Mouse (Mus musculus): ENCODE data around the gene Eif4g1. TPM values are rescaled to one million over a fixed set of nuclear protein-coding genes. Genes with fewer than 3 reads are reported as not detected.

Eif4g1 gene
- polyA plus RNA-seq, 1 experiment from 2014 or later, result 254 TPM

DNA sequence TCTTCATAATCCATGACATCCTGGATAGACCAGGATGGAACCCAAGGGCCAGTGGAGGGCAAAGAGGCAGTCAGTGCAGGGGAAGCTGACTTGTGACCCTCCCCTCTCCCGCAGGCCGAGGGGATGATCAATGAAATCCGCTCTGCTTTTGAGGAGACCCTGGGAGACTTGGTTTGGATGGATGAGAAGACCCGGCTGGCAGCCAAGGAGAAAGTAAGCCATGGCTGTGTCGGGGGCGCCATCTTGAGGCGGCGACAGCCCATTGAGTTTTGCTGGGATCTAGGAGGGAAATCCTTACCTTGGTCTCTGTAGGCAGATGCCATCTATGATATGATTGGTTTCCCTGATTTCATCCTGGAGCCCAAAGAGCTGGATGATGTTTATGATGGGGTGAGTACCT, 26.0 kb upstream of the Eif4g1 start:
- no peak overlapping the region for H3K27ac ChIP-seq

DNA sequence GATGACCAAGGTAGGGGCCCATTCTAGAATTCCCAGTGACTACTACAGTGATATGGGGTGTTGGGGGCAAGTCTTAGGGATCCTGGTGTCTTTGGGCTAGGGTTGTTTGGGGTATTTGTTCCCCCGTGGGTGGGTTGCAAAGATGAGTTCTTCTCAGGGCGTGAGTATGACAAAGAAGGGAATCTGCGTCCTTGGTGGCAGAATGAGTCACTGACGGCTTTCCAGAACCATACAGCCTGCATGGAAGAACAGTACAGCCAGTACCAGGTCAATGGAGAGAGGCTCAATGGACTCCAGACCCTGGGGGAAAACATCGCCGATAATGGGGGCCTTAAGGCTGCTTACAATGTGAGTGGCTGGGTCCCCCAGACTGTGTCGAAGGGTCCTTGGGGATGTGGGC, 24.2 kb upstream of the Eif4g1 start:
- Histone ChIP-seq H3K9me3 (no peaks in the 10 kb centered on the region), H3K4me3 (no peak overlapping the region), H3K27ac (no peak overlapping the region), H3K27me3 (ENCODE audit: poor library complexity, severe bottlenecking) (no peaks in the 10 kb centered on the region), H3K4me1 (peaks cover 4% of the 10 kb centered on the region; the same call in 1 of the 2 replicates), H3K36me3 (replicated peaks) (no peaks in the 10 kb centered on the region)
- DNase-seq (ENCODE audit: extremely low spot score, low spot score), result no peak
- WGBS, result 89% methylated on average over 7 of the region's 7 CpGs

More for the DNA sequence above, 26.0 kb upstream of the Eif4g1 start:
- under 1% methylated on average over 8 of the region's 8 CpGs for WGBS
- no peaks in the 10 kb centered on the region for H3K36me3 ChIP-seq (replicated peaks)
- no peaks in the 10 kb centered on the region for H3K9me3 ChIP-seq
- H3K4me3 ChIP-seq, result no peak overlapping the region
- DNase-seq (ENCODE audit: extremely low spot score, low spot score), result peak; percentile 65
- H3K27me3 ChIP-seq (ENCODE audit: poor library complexity, severe bottlenecking), result no peaks in the 10 kb centered on the region
- peaks cover 4% of the 10 kb centered on the region; the same call in 1 of the 2 replicates for H3K4me1 ChIP-seq

DNA sequence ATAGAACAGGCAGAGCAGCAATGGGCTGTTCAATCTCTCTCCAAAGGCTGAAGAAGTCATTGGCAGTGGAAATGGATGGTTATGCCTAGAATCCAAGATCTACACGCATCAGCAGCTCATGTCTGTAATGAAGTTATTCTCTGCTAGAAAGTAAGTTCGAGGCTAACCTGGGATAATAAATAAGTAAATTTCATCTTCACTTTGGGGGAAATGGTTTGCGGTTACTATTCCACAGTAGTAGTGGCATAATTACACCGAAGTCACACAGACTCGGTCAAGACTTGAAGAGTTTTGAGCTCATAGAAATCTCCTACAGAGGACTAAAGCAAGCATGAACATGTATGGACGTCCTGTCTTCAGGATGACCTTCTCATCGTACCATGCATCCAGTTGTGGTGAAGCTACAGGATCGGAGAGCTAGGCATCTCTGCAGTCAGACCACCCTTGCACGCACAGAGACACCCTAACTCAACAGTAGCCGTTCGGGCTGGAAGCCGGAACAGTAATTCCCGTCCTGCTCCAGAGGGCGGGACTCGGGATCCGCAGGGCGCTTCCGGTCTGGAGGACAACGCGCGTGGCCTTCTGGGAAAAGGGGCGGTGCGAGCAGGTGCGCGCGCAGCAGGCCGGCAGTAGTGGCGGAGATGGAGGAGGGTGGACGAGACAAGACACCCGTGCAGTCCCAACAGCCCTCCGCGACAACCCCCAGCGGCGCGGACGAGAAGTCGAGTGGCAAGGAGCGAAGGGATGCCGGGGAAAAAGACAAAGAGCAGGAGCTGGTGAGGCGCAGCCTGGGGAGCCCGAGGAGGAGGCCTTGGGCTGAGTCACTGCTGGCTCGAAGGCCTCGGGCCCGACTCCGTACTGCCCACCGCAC, 16.8 kb upstream of the Eif4g1 start, which contains the start of gene Psmd2:
TSS of gene Psmd2 (plus strand) at position 577 of the 871 bp plus-strand sequence.
- peak; percentile 95 for DNase-seq (ENCODE audit: extremely low spot score, low spot score)
- Histone ChIP-seq H3K4me1 (peaks cover 16% of the 10 kb centered on the region), H3K27me3 (ENCODE audit: poor library complexity, severe bottlenecking) (no peaks in the 10 kb centered on the region), H3K36me3 (replicated peaks) (peaks cover 30% of the 10 kb centered on the region), H3K27ac (peak within 1 kb of the TSS; percentile 90), H3K4me3 (peak within 1 kb of the TSS; percentile 72), H3K9me3 (no peaks in the 10 kb centered on the region)
- 2% methylated on average over 46 of the region's 46 CpGs for WGBS

DNA sequence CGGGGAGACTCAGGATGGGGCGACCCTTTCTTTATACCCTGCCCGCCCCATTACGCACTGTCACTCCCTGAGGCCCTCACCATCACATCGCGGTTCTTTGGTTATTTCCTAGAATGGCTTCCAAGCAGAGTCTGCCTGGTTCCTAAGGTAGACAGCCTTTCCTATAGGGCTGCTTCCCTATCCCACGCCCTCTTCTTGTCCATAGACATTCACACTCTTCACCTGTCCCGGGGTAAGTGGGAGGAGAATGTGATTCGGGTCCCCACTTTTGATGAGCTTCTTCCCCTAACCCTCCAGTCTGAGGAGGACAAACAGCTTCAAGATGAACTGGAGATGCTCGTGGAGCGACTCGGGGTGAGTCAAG, 16.2 kb upstream of the Eif4g1 start:
- peaks cover 36% of the 10 kb centered on the region for H3K36me3 ChIP-seq (replicated peaks)
- peak overlapping the region; percentile 72 for H3K4me3 ChIP-seq
- H3K9me3 ChIP-seq, result no peaks in the 10 kb centered on the region
- H3K4me1 ChIP-seq, result peaks cover 16% of the 10 kb centered on the region
- H3K27ac ChIP-seq, result peak overlapping the region; percentile 90
- H3K27me3 ChIP-seq (ENCODE audit: poor library complexity, severe bottlenecking), result no peaks in the 10 kb centered on the region
- no peak for DNase-seq (ENCODE audit: extremely low spot score, low spot score)
- 11% methylated on average over 12 of the region's 12 CpGs for WGBS

DNA sequence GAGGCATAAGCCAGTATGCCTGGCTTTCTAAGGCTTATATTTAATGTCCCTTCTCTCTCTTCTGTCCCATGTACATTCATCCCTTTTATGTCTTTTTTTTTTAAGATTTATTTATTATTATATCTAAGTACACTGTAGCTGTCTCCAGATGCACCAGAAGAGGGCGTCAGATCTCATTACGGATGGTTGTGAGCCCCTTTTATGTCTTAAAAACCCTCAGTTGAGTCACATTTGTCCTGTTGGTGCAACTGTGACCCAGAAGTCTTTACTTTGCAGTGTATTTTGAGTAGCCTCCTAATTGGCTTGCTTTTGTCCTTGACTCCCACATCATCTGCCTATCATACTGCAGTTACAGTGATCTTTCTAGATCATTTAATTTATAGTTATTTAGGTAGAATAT, 14.8 kb upstream of the Eif4g1 start:
- peaks cover 16% of the 10 kb centered on the region for H3K4me1 ChIP-seq
- H3K27me3 ChIP-seq (ENCODE audit: poor library complexity, severe bottlenecking), result no peaks in the 10 kb centered on the region
- no peak for DNase-seq (ENCODE audit: extremely low spot score, low spot score)
- 70% methylated on average over 2 of the region's 2 CpGs for WGBS
- H3K4me3 ChIP-seq, result peak overlapping the region; percentile 72; the same call in 1 of the 2 replicates
- peaks cover 50% of the 10 kb centered on the region for H3K36me3 ChIP-seq (replicated peaks)
- H3K27ac ChIP-seq, result no peak overlapping the region
- H3K9me3 ChIP-seq, result no peaks in the 10 kb centered on the region

DNA sequence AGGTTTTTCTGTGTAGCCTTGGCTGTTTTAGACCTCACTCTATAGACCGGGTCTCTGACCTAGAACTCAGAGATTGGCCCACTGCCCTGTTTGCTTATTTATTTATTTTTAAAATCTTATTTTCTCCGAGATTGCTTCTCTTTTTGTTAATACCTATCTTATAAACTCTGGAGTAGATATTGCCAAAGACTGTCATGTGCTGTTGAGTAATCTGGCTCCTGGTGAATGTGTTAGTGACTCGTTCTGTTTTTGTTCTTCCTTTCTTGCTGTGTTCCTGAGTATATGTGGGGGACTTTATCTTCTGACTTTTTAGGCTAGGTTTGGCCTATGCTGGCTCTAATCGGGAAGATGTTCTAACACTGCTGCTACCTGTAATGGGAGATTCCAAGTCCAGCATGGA, 10.5 kb upstream of the Eif4g1 start:
- WGBS, result 90% methylated on average over 4 of the region's 4 CpGs
- Histone ChIP-seq H3K27me3 (ENCODE audit: poor library complexity, severe bottlenecking) (no peaks in the 10 kb centered on the region), H3K36me3 (replicated peaks) (peaks cover 93% of the 10 kb centered on the region), H3K27ac (no peak overlapping the region), H3K9me3 (no peaks in the 10 kb centered on the region), H3K4me3 (no peak overlapping the region), H3K4me1 (peaks cover 6% of the 10 kb centered on the region)
- DNase-seq (ENCODE audit: extremely low spot score, low spot score), result no peak

DNA sequence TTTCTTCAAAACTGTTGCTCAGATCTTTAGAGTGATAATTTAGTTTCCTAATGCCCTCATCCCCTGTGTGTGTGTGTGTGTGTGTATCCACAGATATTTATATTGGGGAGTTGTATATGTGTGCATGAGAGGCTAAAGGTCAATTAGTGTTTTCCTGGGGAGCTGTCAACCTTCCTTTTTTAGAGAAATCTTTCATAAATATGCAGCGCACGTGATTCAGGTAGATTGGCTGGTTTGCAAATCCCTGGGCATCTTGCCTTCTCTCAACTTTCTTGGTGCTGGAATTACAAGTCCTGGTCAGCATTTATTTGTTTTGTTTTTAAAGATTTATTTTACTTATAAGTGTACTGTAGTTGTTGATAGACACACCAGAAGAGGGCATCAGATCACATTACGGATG, 2.2 kb downstream of the Eif4g1 start:
- H3K36me3 ChIP-seq (replicated peaks), result peaks cover 24% of the 10 kb centered on the region
- H3K27ac ChIP-seq, result no peak overlapping the region
- 90% methylated on average over 3 of the region's 3 CpGs for WGBS
- DNase-seq (ENCODE audit: extremely low spot score, low spot score), result no peak
- H3K9me3 ChIP-seq, result no peaks in the 10 kb centered on the region
- no peak overlapping the region for H3K4me3 ChIP-seq
- peaks cover 27% of the 10 kb centered on the region for H3K4me1 ChIP-seq
- H3K27me3 ChIP-seq (ENCODE audit: poor library complexity, severe bottlenecking), result no peaks in the 10 kb centered on the region

DNA sequence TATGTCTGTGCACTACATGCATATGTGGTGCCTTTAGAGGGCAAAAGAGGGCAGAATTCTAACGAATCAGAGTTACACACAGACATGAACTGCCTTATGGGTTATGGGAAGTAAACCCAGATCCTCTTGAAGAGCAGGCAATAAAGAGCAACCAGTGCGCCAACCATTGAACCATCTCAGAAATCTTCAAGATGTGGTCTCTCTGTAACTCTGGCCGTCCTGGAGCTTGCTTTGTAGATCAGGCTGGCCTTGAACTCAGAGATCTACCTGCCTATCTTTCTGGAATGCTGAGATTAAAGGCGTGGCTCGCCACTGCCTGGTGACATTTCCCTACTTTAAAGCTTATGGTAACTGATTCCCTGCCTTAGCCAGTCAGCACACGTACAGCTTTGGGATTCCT, 3.8 kb downstream of the Eif4g1 start:
- H3K4me3 ChIP-seq, result peak overlapping the region; percentile 97
- no peaks in the 10 kb centered on the region for H3K27me3 ChIP-seq (ENCODE audit: poor library complexity, severe bottlenecking)
- 29% methylated on average over 6 of the region's 6 CpGs for WGBS
- H3K9me3 ChIP-seq, result no peaks in the 10 kb centered on the region
- H3K4me1 ChIP-seq, result peaks cover 31% of the 10 kb centered on the region
- H3K27ac ChIP-seq, result peak overlapping the region; percentile 95
- no peak for DNase-seq (ENCODE audit: extremely low spot score, low spot score)
- H3K36me3 ChIP-seq (replicated peaks), result peaks cover 32% of the 10 kb centered on the region

DNA sequence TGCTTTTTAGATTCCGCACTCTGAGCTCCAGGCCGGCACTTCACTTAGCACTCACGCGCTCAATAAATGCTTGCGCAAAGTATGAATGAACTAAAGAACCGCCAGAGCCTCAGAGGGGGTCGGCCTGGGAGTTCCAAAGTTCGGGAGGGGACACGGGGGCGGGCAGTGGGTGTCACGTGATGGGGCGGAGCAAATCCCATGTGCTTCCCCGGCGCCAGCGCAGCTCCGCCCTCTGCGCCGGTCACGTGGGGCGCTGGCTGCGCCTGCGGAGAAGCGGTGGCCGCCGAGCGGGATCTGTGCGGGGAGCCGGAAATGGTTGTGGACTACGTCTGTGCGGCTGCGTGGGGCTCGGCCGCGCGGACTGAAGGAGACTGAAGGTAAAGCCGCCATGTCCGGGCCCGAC, 4.4 kb downstream of the Eif4g1 start:
- Histone ChIP-seq H3K27ac (peak overlapping the region; percentile 95), H3K9me3 (no peaks in the 10 kb centered on the region), H3K36me3 (replicated peaks) (peaks cover 38% of the 10 kb centered on the region), H3K27me3 (ENCODE audit: poor library complexity, severe bottlenecking) (no peaks in the 10 kb centered on the region), H3K4me1 (peaks cover 31% of the 10 kb centered on the region), H3K4me3 (peak overlapping the region; percentile 97)
- peak; percentile 96 for DNase-seq (ENCODE audit: extremely low spot score, low spot score)
- under 1% methylated on average over 38 of the region's 38 CpGs for WGBS

DNA sequence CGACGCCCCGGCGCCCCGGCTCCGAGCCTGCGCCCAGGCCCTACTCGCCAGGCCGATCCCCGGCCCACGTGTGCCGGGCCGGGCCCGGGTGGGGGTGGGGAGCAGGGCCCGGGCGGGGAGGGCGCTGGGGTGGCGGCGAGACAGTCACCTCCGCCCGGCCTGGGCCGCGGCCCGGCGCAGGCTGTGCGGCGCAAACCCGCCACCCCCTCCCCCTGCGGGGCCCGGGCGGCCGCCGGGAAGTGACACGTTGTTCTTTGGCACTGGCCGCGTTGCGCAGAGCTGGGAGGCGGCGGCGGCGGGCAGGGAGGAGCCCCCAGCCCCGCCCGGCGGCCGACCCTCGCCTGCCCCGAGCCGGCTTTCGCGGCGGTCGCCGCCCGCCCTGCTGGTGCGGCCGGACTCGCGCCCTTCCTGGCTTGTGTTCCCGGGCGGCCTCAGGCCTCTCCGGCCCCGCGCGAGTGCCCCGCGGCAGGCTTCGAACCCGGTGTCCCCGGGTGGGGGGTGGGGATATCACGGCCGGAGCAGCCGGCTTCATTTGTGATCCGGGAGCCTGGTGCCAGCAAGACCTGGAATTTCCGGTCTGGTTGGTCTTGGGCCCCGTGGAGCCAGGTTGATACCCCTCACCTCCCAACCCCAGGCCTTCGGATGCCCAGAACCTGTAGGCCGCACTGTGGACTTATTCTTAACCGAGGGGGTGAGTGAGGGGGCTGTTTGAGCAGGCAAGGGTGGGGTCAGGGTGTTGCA, 5.0 kb downstream of the Eif4g1 start:
- Histone ChIP-seq H3K9me3 (no peaks in the 10 kb centered on the region), H3K4me3 (peak overlapping the region; percentile 97), H3K4me1 (peaks cover 31% of the 10 kb centered on the region), H3K27ac (peak overlapping the region; percentile 95), H3K27me3 (ENCODE audit: poor library complexity, severe bottlenecking) (no peaks in the 10 kb centered on the region), H3K36me3 (replicated peaks) (peaks cover 44% of the 10 kb centered on the region)
- under 1% methylated on average over 47 of the region's 78 CpGs for WGBS
- peak; percentile 42 for DNase-seq (ENCODE audit: extremely low spot score, low spot score)

DNA sequence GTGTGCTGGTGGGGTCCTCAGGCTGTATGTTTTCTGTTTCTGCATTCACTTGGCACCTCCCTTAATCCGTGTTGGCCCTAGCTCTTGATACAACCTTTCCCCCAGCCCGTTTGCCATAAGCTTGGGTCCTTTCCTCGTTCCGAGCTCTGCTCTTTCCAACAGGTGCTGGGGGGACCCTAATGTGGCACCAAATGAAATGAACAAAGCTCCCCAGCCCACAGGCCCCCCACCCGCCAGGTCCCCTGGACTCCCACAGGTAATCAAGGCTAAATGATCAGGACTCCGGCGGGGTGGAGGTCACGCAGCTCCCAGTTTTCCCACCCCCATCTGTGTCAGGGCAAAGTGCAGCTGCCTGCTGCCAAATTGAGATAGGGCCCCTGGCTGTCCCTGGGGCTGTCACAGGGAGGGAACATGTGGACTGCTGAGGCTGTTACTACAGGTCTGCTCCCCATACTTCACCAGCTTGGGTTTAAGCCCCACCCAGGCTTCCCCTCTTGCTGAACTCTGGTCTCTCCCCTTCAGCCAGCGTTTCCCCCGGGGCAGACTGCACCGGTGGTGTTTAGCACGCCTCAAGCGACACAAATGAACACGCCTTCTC, 5.7 kb downstream of the Eif4g1 start:
- Histone ChIP-seq H3K4me3 (peak overlapping the region; percentile 97), H3K4me1 (peaks cover 31% of the 10 kb centered on the region), H3K9me3 (no peaks in the 10 kb centered on the region), H3K36me3 (replicated peaks) (peaks cover 51% of the 10 kb centered on the region), H3K27ac (peak overlapping the region; percentile 95), H3K27me3 (ENCODE audit: poor library complexity, severe bottlenecking) (no peaks in the 10 kb centered on the region)
- 15% methylated on average over 14 of the region's 14 CpGs for WGBS
- peak; percentile 26 for DNase-seq (ENCODE audit: extremely low spot score, low spot score)

DNA sequence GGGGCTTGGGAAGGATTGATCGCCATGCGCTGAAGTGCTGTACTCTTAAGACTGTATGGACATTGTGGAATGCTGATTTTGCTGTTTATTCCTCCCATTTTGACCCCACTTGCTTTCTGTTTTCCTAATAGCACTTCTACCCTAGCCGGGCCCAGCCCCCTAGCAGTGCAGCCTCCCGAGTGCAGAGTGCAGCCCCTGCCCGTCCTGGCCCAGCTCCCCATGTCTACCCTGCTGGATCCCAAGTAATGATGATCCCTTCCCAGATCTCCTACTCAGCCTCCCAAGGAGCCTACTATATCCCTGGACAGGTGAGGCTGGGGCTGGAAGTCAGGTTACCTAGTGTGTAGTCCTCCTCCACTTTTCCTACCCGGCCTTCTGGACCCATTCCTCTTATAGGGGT, 7.1 kb downstream of the Eif4g1 start:
- Histone ChIP-seq H3K27ac (no peak overlapping the region), H3K36me3 (replicated peaks) (peaks cover 65% of the 10 kb centered on the region), H3K27me3 (ENCODE audit: poor library complexity, severe bottlenecking) (no peaks in the 10 kb centered on the region), H3K4me3 (peak overlapping the region; percentile 97), H3K4me1 (peaks cover 31% of the 10 kb centered on the region), H3K9me3 (no peaks in the 10 kb centered on the region)
- WGBS, result 95% methylated on average over 6 of the region's 6 CpGs
- no peak for DNase-seq (ENCODE audit: extremely low spot score, low spot score)
